Comparison of ENCODE assay signal across 13 mouse cellular contexts in the genomic region with DNA sequence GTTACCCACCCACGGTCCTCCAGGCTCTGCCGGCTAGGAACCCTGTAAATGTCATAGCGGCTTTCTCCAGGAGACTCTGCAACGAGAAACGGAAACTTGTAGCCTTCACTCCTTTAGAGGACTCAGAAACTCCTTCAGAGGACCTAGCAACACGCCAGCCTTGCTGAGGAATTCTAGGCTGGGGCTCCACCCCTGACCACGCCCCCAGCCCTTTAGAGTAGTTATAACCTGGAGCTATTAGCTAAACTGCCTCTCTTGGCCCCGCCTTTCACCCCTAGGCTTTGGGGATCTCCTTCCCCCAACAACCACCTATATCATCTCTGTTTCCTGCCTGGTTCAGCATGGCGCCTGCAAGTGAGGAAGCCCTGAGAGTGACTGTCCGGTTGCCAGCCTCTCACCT. TPM values are rescaled to one million over a fixed set of nuclear protein-coding genes. Genes with fewer than 3 reads are reported as not detected.
DNase-seq lines count a peak whose midpoint lies in the region; ATAC-seq and TF ChIP-seq lines count a peak whose summit lies in the region.
"Had no signal": no experiment of that assay in that cellular context is flagged by ENCODE, and none has a peak within 500 bp of the region (broad histone marks: within the 10 kb centered on the region; RNA-seq: fewer than 3 reads in every experiment).

No protein-coding gene starts in this region.

- H3K36me3 ChIP-seq in kidney, embryonic 16.5 days (ENCODE audit: insufficient read depth, low read length) = 0 out of 2 replicates have a peak, but pooled peaks cover 7% of the 10 kb centered on the region
- H3K36me3 ChIP-seq in kidney, embryonic 14.5 days (ENCODE audit: control insufficient read depth, insufficient read depth, low read length) = no peaks in the 10 kb centered on the region
- H3K36me3 ChIP-seq in MEL (ENCODE audit: control insufficient read depth in 1 of 2, insufficient read depth in 2 of 2, low read length in 2 of 2) = no peaks in the 10 kb centered on the region; a peak in 1 of 4 replicates
- H3K36me3 ChIP-seq in embryonic facial prominence, embryonic 10.5 days (replicated peaks) = peaks cover 19% of the 10 kb centered on the region; the same call in 1 of the 2 replicates
- no peaks in the 10 kb centered on the region; the same call in 1 of the 2 replicates for H3K36me3 ChIP-seq in lung, postnatal 0 days (ENCODE audit: insufficient read depth, low read length)
- H3K36me3 ChIP-seq in hindbrain, embryonic 16.5 days (ENCODE audit: control insufficient read depth, insufficient read depth, low read length) = no peaks in the 10 kb centered on the region
- H3K36me3 ChIP-seq: limb, embryonic 15.5 days had no signal

- TF ChIP-seq POLR2A in MEL (IDR thresholded peaks at IDR 0.05; ENCODE audit: control insufficient read depth in 1 of 2, insufficient read depth in 1 of 2, low read depth in 1 of 2, low read length in 2 of 2, poor library complexity in 1 of 2) = no peak

- H3K4me1 ChIP-seq in kidney, embryonic 16.5 days (ENCODE audit: insufficient read depth, low read length) = peaks cover 13% of the 10 kb centered on the region; the same call in 1 of the 2 replicates
- H3K4me1 ChIP-seq in kidney, embryonic 14.5 days (ENCODE audit: control insufficient read depth, insufficient read depth, low read length) = peaks cover 3% of the 10 kb centered on the region; the same call in 1 of the 2 replicates
- H3K4me1 ChIP-seq in MEL (ENCODE audit: control insufficient read depth in 1 of 2, insufficient read depth in 2 of 2, low read length in 2 of 2) = 0 out of 4 replicates have a peak, but pooled peaks cover 0 to 3% of the 10 kb centered on the region in 2 experiments
- H3K4me1 ChIP-seq in embryonic facial prominence, embryonic 10.5 days = peaks cover 26% of the 10 kb centered on the region
- no peaks in the 10 kb centered on the region for H3K4me1 ChIP-seq in lung, postnatal 0 days (ENCODE audit: insufficient read depth, low read depth, low read length)
- no peaks in the 10 kb centered on the region for H3K4me1 ChIP-seq in hindbrain, embryonic 16.5 days (ENCODE audit: control insufficient read depth, insufficient read depth, low read depth, low read length)

- no peak overlapping the region for H3K27ac ChIP-seq in kidney, embryonic 16.5 days (ENCODE audit: low read length)
- H3K27ac ChIP-seq in kidney, embryonic 14.5 days (ENCODE audit: low read depth, low read length) = no peak overlapping the region
- no peak overlapping the region for H3K27ac ChIP-seq in MEL (ENCODE audit: control insufficient read depth, low read depth, low read length)
- no peak overlapping the region; the same call in 1 of the 2 replicates for H3K27ac ChIP-seq in embryonic facial prominence, embryonic 10.5 days (replicated peaks)
- no peak overlapping the region for H3K27ac ChIP-seq in lung, postnatal 0 days (ENCODE audit: low read length)
- no peak overlapping the region for H3K27ac ChIP-seq in hindbrain, embryonic 16.5 days (ENCODE audit: low read depth, low read length)
- H3K27ac ChIP-seq: limb, embryonic 15.5 days had no signal

- peaks cover 18% of the 10 kb centered on the region for H3K27me3 ChIP-seq in kidney, embryonic 16.5 days (ENCODE audit: insufficient read depth, low read length)
- peaks cover 13% of the 10 kb centered on the region for H3K27me3 ChIP-seq in kidney, embryonic 14.5 days (ENCODE audit: control insufficient read depth, insufficient read depth, low read length)
- H3K27me3 ChIP-seq in MEL (ENCODE audit: control insufficient read depth in 1 of 2, insufficient read depth in 2 of 2, low read length in 2 of 2) = no peaks in the 10 kb centered on the region
- peaks cover 59% of the 10 kb centered on the region for H3K27me3 ChIP-seq in embryonic facial prominence, embryonic 10.5 days (replicated peaks; ENCODE audit: low read depth, poor library complexity, severe bottlenecking)
- peaks cover 5% of the 10 kb centered on the region; the same call in 1 of the 2 replicates for H3K27me3 ChIP-seq in lung, postnatal 0 days (replicated peaks; ENCODE audit: insufficient read depth, low read length)
- peaks cover 5% of the 10 kb centered on the region for H3K27me3 ChIP-seq in hindbrain, embryonic 16.5 days (replicated peaks; ENCODE audit: control insufficient read depth, insufficient read depth, low read length)

- peak overlapping the region; percentile 6; the same call in 1 of the 2 replicates for H3K4me3 ChIP-seq in kidney, embryonic 16.5 days (ENCODE audit: low read length)
- no peak overlapping the region for H3K4me3 ChIP-seq in kidney, embryonic 14.5 days (ENCODE audit: low read length)
- no peak overlapping the region for H3K4me3 ChIP-seq in MEL (ENCODE audit: control insufficient read depth in 1 of 2, insufficient read depth in 1 of 2, low read depth in 2 of 2, low read length in 2 of 2)
- H3K4me3 ChIP-seq in embryonic facial prominence, embryonic 10.5 days = 0 out of 2 replicates have a peak overlapping the region, but pooled peaks have one; percentile 32
- no peak overlapping the region for H3K4me3 ChIP-seq in lung, postnatal 0 days (ENCODE audit: low read depth, low read length)
- no peak overlapping the region for H3K4me3 ChIP-seq in hindbrain, embryonic 16.5 days (ENCODE audit: low read length)
- H3K4me3 ChIP-seq: erythroblast, embryonic 14.5 days; limb, embryonic 15.5 days had no signal

- TF ChIP-seq CTCF in MEL (IDR thresholded peaks at IDR 0.05 in 2 of 3, conservative IDR thresholded peaks at IDR 0.05 in 1 of 3; ENCODE audit: control insufficient read depth in 1 of 3, insufficient read depth in 1 of 3, low read depth in 2 of 3, low read length in 3 of 3, poor library complexity in 1 of 3, severe bottlenecking in 1 of 3) = no peak
- TF ChIP-seq CTCF in lung, postnatal 0 days (IDR thresholded peaks at IDR 0.05) = no peak

- no peak for TF ChIP-seq RAD21 in MEL (IDR thresholded peaks at IDR 0.05; ENCODE audit: low read depth, low read length)

- 0 out of 2 replicates have a peak overlapping the region, but pooled peaks have one; percentile 5 for H3K4me2 ChIP-seq in kidney, embryonic 16.5 days (replicated peaks; ENCODE audit: low read depth, low read length)
- no peak overlapping the region for H3K4me2 ChIP-seq in kidney, embryonic 14.5 days (replicated peaks; ENCODE audit: low read depth, low read length)
- no peak overlapping the region for H3K4me2 ChIP-seq in lung, postnatal 0 days (replicated peaks; ENCODE audit: low read depth, low read length)
- no peak overlapping the region for H3K4me2 ChIP-seq in hindbrain, embryonic 16.5 days (ENCODE audit: low read length)
- H3K4me2 ChIP-seq: limb, embryonic 15.5 days had no signal

- H3K9ac ChIP-seq in kidney, embryonic 16.5 days (replicated peaks; ENCODE audit: low read length) = no peak overlapping the region
- no peak overlapping the region for H3K9ac ChIP-seq in kidney, embryonic 14.5 days (ENCODE audit: low read depth, low read length)
- H3K9ac ChIP-seq in MEL (ENCODE audit: control insufficient read depth, low read depth, low read length, poor library complexity, severe bottlenecking) = no peak overlapping the region
- H3K9ac ChIP-seq in lung, postnatal 0 days (replicated peaks; ENCODE audit: low read depth) = no peak overlapping the region
- no peak overlapping the region for H3K9ac ChIP-seq in hindbrain, embryonic 16.5 days (ENCODE audit: low read depth, low read length)
- H3K9ac ChIP-seq: limb, embryonic 15.5 days had no signal

- no peak for ATAC-seq in kidney, embryonic 16.5 days (ENCODE audit: low FRiP score, low TSS enrichment)
- ATAC-seq in kidney, embryonic 14.5 days (ENCODE audit: low FRiP score, low TSS enrichment) = no peak
- ATAC-seq in lung, postnatal 0 days = peak; percentile 57
- no peak for ATAC-seq in hindbrain, embryonic 16.5 days
- ATAC-seq: inflammation-experienced regulatory T-cells, adult 6 months had no signal

- H3K9me3 ChIP-seq in kidney, embryonic 16.5 days (ENCODE audit: low read length) = no peaks in the 10 kb centered on the region
- H3K9me3 ChIP-seq in kidney, embryonic 14.5 days (ENCODE audit: control insufficient read depth, low read length) = no peaks in the 10 kb centered on the region
- no peaks in the 10 kb centered on the region for H3K9me3 ChIP-seq in MEL (replicated peaks; ENCODE audit: insufficient read depth, low read length)
- no peaks in the 10 kb centered on the region for H3K9me3 ChIP-seq in embryonic facial prominence, embryonic 10.5 days
- H3K9me3 ChIP-seq in lung, postnatal 0 days (ENCODE audit: low read length) = no peaks in the 10 kb centered on the region
- H3K9me3 ChIP-seq in hindbrain, embryonic 16.5 days (ENCODE audit: control insufficient read depth, low read length) = no peaks in the 10 kb centered on the region; the same call in 1 of the 2 replicates
- H3K9me3 ChIP-seq: limb, embryonic 15.5 days had no signal

- 32% methylated on average over 10 of the region's 10 CpGs for WGBS in kidney, embryonic 16.5 days
- 24% methylated on average over 10 of the region's 10 CpGs for WGBS in kidney, embryonic 14.5 days
- WGBS in embryonic facial prominence, embryonic 10.5 days = 47% methylated on average over 10 of the region's 10 CpGs
- WGBS in lung, postnatal 0 days = 28% methylated on average over 9 of the region's 10 CpGs
- WGBS in hindbrain, embryonic 16.5 days = 51% methylated on average over 10 of the region's 10 CpGs

- H3K79me2 ChIP-seq in MEL (ENCODE audit: control insufficient read depth, insufficient read depth, low read length, poor library complexity) = no peaks in the 10 kb centered on the region

- TF ChIP-seq EP300 in MEL (IDR thresholded peaks at IDR 0.05; ENCODE audit: low read depth in 1 of 2, low read length in 2 of 2) = no peak
- no peak for TF ChIP-seq EP300 in lung, postnatal 0 days (IDR thresholded peaks at IDR 0.05)

- DNase-seq in MEL (ENCODE audit: low read depth, low spot score) = peak; percentile 76
- no peak for DNase-seq in embryonic facial prominence, embryonic 10.5 days (ENCODE audit: low spot score)
- DNase-seq in lung, postnatal 0 days (ENCODE audit: low spot score) = peak; percentile 54
- DNase-seq in T-cell, adult 2 months (ENCODE audit: low spot score) = no peak
- DNase-seq: cerebellum, postnatal 10 days; layer of hippocampus, adult 9-11 months; right cerebral cortex, postnatal 25 days had no signal

RNA-seq across cellular contexts. Expression of a gene that starts 11.9 kb away (rescaled TPM):
- polyA plus RNA-seq in kidney, embryonic 16.5 days (2015; fragmentation: Nextera tagmentation; extraction: Ambion mirVana) = 21.9 and 22.6 TPM in 2 replicates
- 7.6 and 11.6 TPM in 2 replicates for polyA plus RNA-seq in kidney, embryonic 14.5 days (2014; fragmentation: Nextera tagmentation; extraction: Ambion mirVana)
- 2.5 and 2.9 TPM in 2 replicates for total RNA-seq in MEL (2012; rRNA removed)
- 1 to 10 TPM in 1 of 2 experiments, not detected in 1; 4.9 TPM for polyA plus RNA-seq in MEL (2012; ENCODE audit: insufficient read depth in 1 of 2, insufficient read length in 2 of 2, low read depth in 1 of 2, low replicate concordance in 2 of 2, missing spikeins in 1 of 2)
- polyA plus RNA-seq in embryonic facial prominence, embryonic 10.5 days (2016; fragmentation: Nextera tagmentation; extraction: Ambion mirVana) = 8.9 and 9.0 TPM in 2 replicates
- polyA plus RNA-seq in lung, postnatal 0 days (2015; fragmentation: Nextera tagmentation; extraction: Ambion mirVana) = 24.1 and 30.8 TPM in 2 replicates
- 5.3 and 6.4 TPM in 2 replicates for polyA plus RNA-seq in hindbrain, embryonic 16.5 days (2015; fragmentation: Nextera tagmentation; extraction: Ambion mirVana)

RNA-seq across cellular contexts. Expression of a gene that starts 12.7 kb away (rescaled TPM):
- 88.6 and 88.7 TPM in 2 replicates for polyA plus RNA-seq in kidney, embryonic 16.5 days (2015; fragmentation: Nextera tagmentation; extraction: Ambion mirVana)
- 51.4 and 52.7 TPM in 2 replicates for polyA plus RNA-seq in kidney, embryonic 14.5 days (2014; fragmentation: Nextera tagmentation; extraction: Ambion mirVana)
- total RNA-seq in MEL (2012; rRNA removed) = 68.9 and 81.3 TPM in 2 replicates
- 10 to 100 TPM in 1 of 2 experiments, not detected in 1; 73.2 TPM for polyA plus RNA-seq in MEL (2012; ENCODE audit: insufficient read depth in 1 of 2, insufficient read length in 2 of 2, low read depth in 1 of 2, low replicate concordance in 2 of 2, missing spikeins in 1 of 2)
- 57.2 and 57.5 TPM in 2 replicates for polyA plus RNA-seq in embryonic facial prominence, embryonic 10.5 days (2016; fragmentation: Nextera tagmentation; extraction: Ambion mirVana)
- 47.9 and 49.4 TPM in 2 replicates for polyA plus RNA-seq in lung, postnatal 0 days (2015; fragmentation: Nextera tagmentation; extraction: Ambion mirVana)
- 39.2 and 41.8 TPM in 2 replicates for polyA plus RNA-seq in hindbrain, embryonic 16.5 days (2015; fragmentation: Nextera tagmentation; extraction: Ambion mirVana)

RNA-seq across cellular contexts. Expression of a gene that starts 12.8 kb away (rescaled TPM):
- 218 and 238 TPM in 2 replicates for polyA plus RNA-seq in kidney, embryonic 16.5 days (2015; fragmentation: Nextera tagmentation; extraction: Ambion mirVana)
- 240 and 276 TPM in 2 replicates for polyA plus RNA-seq in kidney, embryonic 14.5 days (2014; fragmentation: Nextera tagmentation; extraction: Ambion mirVana)
- 137 and 150 TPM in 2 replicates for total RNA-seq in MEL (2012; rRNA removed)
- 100 to 1,000 TPM; 157 to 421 TPM for polyA plus RNA-seq in MEL (2012; ENCODE audit: insufficient read depth in 1 of 2, insufficient read length in 2 of 2, low read depth in 1 of 2, low replicate concordance in 2 of 2, missing spikeins in 1 of 2)
- 223 and 237 TPM in 2 replicates for polyA plus RNA-seq in embryonic facial prominence, embryonic 10.5 days (2016; fragmentation: Nextera tagmentation; extraction: Ambion mirVana)
- polyA plus RNA-seq in lung, postnatal 0 days (2015; fragmentation: Nextera tagmentation; extraction: Ambion mirVana) = 132 and 162 TPM in 2 replicates
- 126 and 137 TPM in 2 replicates for polyA plus RNA-seq in hindbrain, embryonic 16.5 days (2015; fragmentation: Nextera tagmentation; extraction: Ambion mirVana)

RNA-seq across cellular contexts. Expression of a gene that starts 13.3 kb away (rescaled TPM):
- polyA plus RNA-seq in kidney, embryonic 16.5 days (2015; fragmentation: Nextera tagmentation; extraction: Ambion mirVana) = 62.9 and 63.9 TPM in 2 replicates
- 25.4 and 60.7 TPM in 2 replicates for polyA plus RNA-seq in kidney, embryonic 14.5 days (2014; fragmentation: Nextera tagmentation; extraction: Ambion mirVana)
- 14.1 and 14.4 TPM in 2 replicates for total RNA-seq in MEL (2012; rRNA removed)
- polyA plus RNA-seq in MEL (2012; ENCODE audit: insufficient read depth in 1 of 2, insufficient read length in 2 of 2, low read depth in 1 of 2, low replicate concordance in 2 of 2, missing spikeins in 1 of 2) = 10 to 100 TPM in 1 of 2 experiments, not detected in 1; 40.5 TPM
- polyA plus RNA-seq in embryonic facial prominence, embryonic 10.5 days (2016; fragmentation: Nextera tagmentation; extraction: Ambion mirVana) = 72.2 and 72.4 TPM in 2 replicates
- polyA plus RNA-seq in lung, postnatal 0 days (2015; fragmentation: Nextera tagmentation; extraction: Ambion mirVana) = 31.2 and 32.4 TPM in 2 replicates
- 128 and 144 TPM in 2 replicates for polyA plus RNA-seq in hindbrain, embryonic 16.5 days (2015; fragmentation: Nextera tagmentation; extraction: Ambion mirVana)

RNA-seq across cellular contexts. Expression of a gene that starts 26.8 kb away (rescaled TPM):
- polyA plus RNA-seq in kidney, embryonic 16.5 days (2015; fragmentation: Nextera tagmentation; extraction: Ambion mirVana) = 8.2 and 8.9 TPM in 2 replicates
- polyA plus RNA-seq in kidney, embryonic 14.5 days (2014; fragmentation: Nextera tagmentation; extraction: Ambion mirVana) = 5.4 and 7.0 TPM in 2 replicates
- 0.10 and 0.23 TPM in 2 replicates for total RNA-seq in MEL (2012; rRNA removed)
- polyA plus RNA-seq in MEL (2012; ENCODE audit: insufficient read depth in 1 of 2, insufficient read length in 2 of 2, low read depth in 1 of 2, low replicate concordance in 2 of 2, missing spikeins in 1 of 2) = 1 to 10 TPM in 1 of 2 experiments, not detected in 1; 1.0 TPM
- 3.6 and 3.7 TPM in 2 replicates for polyA plus RNA-seq in embryonic facial prominence, embryonic 10.5 days (2016; fragmentation: Nextera tagmentation; extraction: Ambion mirVana)
- 1.5 and 1.6 TPM in 2 replicates for polyA plus RNA-seq in lung, postnatal 0 days (2015; fragmentation: Nextera tagmentation; extraction: Ambion mirVana)
- 60.4 and 72.8 TPM in 2 replicates for polyA plus RNA-seq in hindbrain, embryonic 16.5 days (2015; fragmentation: Nextera tagmentation; extraction: Ambion mirVana)

Comparison
In these comparisons a context has a peak if more than half of its experiments do, and no peak if none do; other contexts are left out.
1. H3K4me3 ChIP-seq: peak in kidney, embryonic 16.5 days (single experiment) and embryonic facial prominence, embryonic 10.5 days (single experiment); none in kidney, embryonic 14.5 days (single experiment), MEL (0 of 2), lung, postnatal 0 days (single experiment) and hindbrain, embryonic 16.5 days (single experiment).
2. DNase-seq: peak in MEL (single experiment) and lung, postnatal 0 days (single experiment); none in embryonic facial prominence, embryonic 10.5 days (single experiment) and T-cell, adult 2 months (single experiment).